Mouse (Mus musculus): ENCODE data around the gene B4galnt4.

DNA sequence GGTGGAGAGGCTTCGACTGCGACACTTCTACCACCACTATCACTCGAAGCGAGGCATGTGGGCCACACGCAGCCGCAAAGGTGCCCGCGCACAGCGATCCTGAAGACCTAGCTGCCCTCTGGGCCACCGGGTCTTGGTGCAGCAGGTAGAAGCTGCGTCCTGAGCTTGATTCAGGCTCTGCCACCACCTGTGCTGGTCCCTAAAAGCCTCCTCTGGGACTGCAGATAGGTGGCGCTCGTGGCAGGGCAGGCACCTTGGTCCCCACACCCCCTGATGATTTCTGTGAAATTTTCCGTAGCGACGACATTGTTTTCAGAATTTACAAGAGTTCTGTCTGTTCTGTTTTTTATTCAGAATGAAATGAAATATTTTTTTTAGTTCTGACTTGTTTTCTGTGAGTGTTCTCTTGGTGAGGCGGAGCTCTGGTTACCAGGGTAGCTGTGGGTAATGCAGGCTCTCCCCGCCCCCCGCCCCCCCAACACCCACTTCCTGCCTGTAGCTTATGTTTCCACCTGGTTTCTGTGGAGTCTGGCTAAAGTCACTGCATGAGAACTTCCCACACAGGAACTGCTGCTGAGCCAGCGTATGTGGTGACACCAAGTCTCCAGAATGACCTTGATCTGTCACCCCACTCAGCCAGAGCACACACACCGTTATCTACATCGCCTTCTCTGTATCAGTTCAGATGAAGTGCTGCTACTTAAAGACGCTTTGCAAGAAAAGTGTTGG is 11.3 kb downstream of the B4galnt4 start:
- TF ChIP-seq CTCF (IDR thresholded peaks at IDR 0.05; ENCODE audit: low read depth), result peak; percentile 80
- no peak for TF ChIP-seq EP300 (optimal IDR thresholded peaks at IDR 0.05)
